Mouse (Mus musculus) forebrain, embryonic 11.5 days (tissue): ENCODE measurements around the gene Stfa2l1. TPM values are rescaled to one million over a fixed set of nuclear protein-coding genes. Genes with fewer than 3 reads are reported as not detected.
"Not testable (repeated sequence)": the region's sequence is repeated elsewhere in the genome, so short reads cannot be mapped to it uniquely, and the experiment has no call there.

Source experiments
- ATAC-seq: fragments of 200-750 bp; cut with Nextera tagmentation; replicated peaks from 2 replicates; pipeline ENCODE4 v1.8.0; 2017; ENCODE audit warnings: moderate TSS enrichment; ENCODE audit not compliant: low FRiP score
- DNase-seq: peaks from one replicate; pipeline ENCODE4 v3.0.0-alpha.2; 2017; ENCODE audit warnings: low spot score
- H3K27ac ChIP-seq: fragments of 300-500 bp; sonication (generic); 2 replicates; pipeline ENCODE4 v1.5.1; 2014; ENCODE audit warnings: low read depth, low read length
- H3K27me3 ChIP-seq: fragments of 300-500 bp; sonication (generic); 2 replicates; pipeline ENCODE4 v1.6.1; 2014; ENCODE audit warnings: mild to moderate bottlenecking, low read length, mixed read lengths; ENCODE audit not compliant: control insufficient read depth, insufficient read depth
- H3K36me3 ChIP-seq: fragments of 300-500 bp; sonication (generic); 2 replicates; pipeline ENCODE4 v1.6.1; 2014; ENCODE audit warnings: mild to moderate bottlenecking, low read length, moderate library complexity, mixed read lengths; ENCODE audit not compliant: control insufficient read depth, insufficient read depth
- H3K4me1 ChIP-seq: fragments of 300-500 bp; sonication (generic); replicated peaks from 2 replicates; pipeline ENCODE4 v1.6.1; 2014; ENCODE audit warnings: low read length, mixed read lengths; ENCODE audit not compliant: control insufficient read depth, insufficient read depth
- H3K4me2 ChIP-seq: fragments of 300-500 bp; sonication (generic); 2 replicates; pipeline ENCODE4 v1.6.1; 2014; ENCODE audit warnings: low read depth, mild to moderate bottlenecking, low read length, moderate library complexity, mixed read lengths; ENCODE audit not compliant: severe bottlenecking
- H3K4me3 ChIP-seq: fragments of 300-500 bp; sonication (generic); 2 replicates; pipeline ENCODE4 v1.5.1; 2014; ENCODE audit warnings: low read depth, low read length
- H3K9ac ChIP-seq: fragments of 300-500 bp; sonication (generic); 2 replicates; pipeline ENCODE4 v1.6.1; 2014; ENCODE audit warnings: low read length
- H3K9me3 ChIP-seq: fragments of 300-500 bp; sonication (generic); 2 replicates; pipeline ENCODE4 v1.6.1; 2016; ENCODE audit warnings: low read length, mixed read lengths; ENCODE audit not compliant: control insufficient read depth
- WGBS: fragments of 180-500 bp; shearing (Covaris S2); extraction: QIAGEN DNeasy Blood & Tissue Kit; methylation state at CpG from one replicate; pipeline ENCODE4 v1.1.7; 2014; 5-methylcytosine and 5-hydroxymethylcytosine counted together
- polyA plus RNA-seq: library from polyadenylated mRNA; unstranded; fragments of >200 nt; fragmentation: Nextera tagmentation; extraction: Ambion mirVana; gene quantifications from 2 replicates; pipeline ENCODE4 v1.2.1, GENCODE M21; 2014

Gene Stfa2l1
- polyA plus RNA-seq, 1 experiment from 2014 or later, result 0.90 TPM

DNA sequence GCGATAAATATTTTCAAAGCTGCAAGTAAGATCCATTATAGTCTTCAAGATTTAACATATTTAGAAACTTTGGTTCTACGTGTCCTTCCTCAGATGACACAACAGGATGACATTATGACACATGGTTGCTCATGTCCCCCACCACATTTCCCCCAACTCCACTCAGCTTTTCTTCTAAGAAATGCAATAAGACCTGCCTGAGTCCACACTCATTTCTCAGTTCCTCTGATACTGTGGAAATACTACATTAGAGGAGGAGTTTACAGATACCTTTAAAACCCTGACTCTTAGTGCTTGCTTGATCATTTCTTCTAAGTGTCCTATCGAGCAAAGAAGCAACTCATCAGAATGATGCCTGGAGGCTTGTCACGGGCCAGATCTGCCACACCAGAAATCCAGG, 27.3 kb downstream of the Stfa2l1 start, which contains the start of gene Gm5483:
Gene Gm5483 (plus strand): TSS at position 301 of the 400 bp plus-strand sequence.
- H3K36me3 ChIP-seq, H3K27me3 ChIP-seq, H3K4me2 ChIP-seq, H3K27ac ChIP-seq, H3K9me3 ChIP-seq, H3K4me3 ChIP-seq, H3K9ac ChIP-seq, ATAC-seq, DNase-seq, H3K4me1 ChIP-seq: not testable (repeated sequence)
- WGBS, result 89% methylated on average over 4 of the region's 4 CpGs

DNA sequence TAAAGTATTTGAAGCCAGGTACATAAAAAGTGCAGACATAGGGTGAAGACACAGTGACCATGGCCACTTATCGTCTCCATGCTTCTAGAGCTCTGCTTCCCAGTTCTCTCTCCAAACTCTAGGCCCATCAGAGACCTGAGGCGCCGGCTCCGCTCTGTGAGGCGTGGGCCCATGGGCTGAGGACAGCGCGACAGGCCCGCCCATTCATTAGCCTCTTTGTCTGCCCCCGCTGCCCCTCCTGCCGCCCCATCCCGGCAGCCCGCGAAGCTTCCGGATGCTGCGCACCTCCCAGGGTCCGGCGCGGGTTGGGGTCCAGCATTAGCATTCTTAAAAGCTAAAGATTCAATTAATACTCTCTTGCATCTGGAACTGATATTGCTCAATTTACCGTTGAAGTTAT, 42.6 kb downstream of the Stfa2l1 start:
- H3K9me3 ChIP-seq, result no peaks in the 10 kb centered on the region
- WGBS, result 55% methylated on average over 19 of the region's 19 CpGs
- H3K9ac ChIP-seq, result no peak overlapping the region
- no peaks in the 10 kb centered on the region for H3K27me3 ChIP-seq
- no peaks in the 10 kb centered on the region for H3K4me1 ChIP-seq
- H3K4me3 ChIP-seq, result no peak overlapping the region
- no peak for DNase-seq
- ATAC-seq, result no peak
- H3K36me3 ChIP-seq, result no peaks in the 10 kb centered on the region
- no peak overlapping the region for H3K27ac ChIP-seq
- H3K4me2 ChIP-seq, result no peak overlapping the region

DNA sequence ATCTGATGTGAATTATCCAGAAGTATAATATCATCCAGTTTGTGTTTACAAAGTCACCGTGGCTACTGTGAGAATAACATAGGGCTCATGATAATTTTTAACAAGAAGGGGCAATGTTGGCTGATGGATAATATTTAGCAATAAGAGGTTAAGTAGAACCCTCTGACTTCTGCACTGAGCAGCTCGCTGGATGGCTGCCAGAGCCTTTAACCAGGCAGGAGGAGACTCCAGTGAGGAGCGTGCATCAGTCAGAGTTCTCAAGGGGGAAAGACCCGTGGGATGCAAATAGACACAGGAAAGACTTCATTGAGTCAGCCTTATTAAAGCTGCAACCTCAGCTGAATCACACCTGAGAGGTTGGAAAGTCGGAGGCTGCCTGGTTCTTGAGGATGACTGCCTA, 47.2 kb downstream of the Stfa2l1 start:
- ATAC-seq (no peak), DNase-seq (no peak)
- H3K36me3 ChIP-seq, result no peaks in the 10 kb centered on the region
- WGBS, result 87% methylated on average over 5 of the region's 5 CpGs
- H3K27ac ChIP-seq, result no peak overlapping the region
- no peak overlapping the region for H3K4me3 ChIP-seq
- no peaks in the 10 kb centered on the region for H3K4me1 ChIP-seq
- no peak overlapping the region for H3K9ac ChIP-seq
- H3K27me3 ChIP-seq, result no peaks in the 10 kb centered on the region
- no peak overlapping the region for H3K4me2 ChIP-seq
- no peaks in the 10 kb centered on the region for H3K9me3 ChIP-seq

DNA sequence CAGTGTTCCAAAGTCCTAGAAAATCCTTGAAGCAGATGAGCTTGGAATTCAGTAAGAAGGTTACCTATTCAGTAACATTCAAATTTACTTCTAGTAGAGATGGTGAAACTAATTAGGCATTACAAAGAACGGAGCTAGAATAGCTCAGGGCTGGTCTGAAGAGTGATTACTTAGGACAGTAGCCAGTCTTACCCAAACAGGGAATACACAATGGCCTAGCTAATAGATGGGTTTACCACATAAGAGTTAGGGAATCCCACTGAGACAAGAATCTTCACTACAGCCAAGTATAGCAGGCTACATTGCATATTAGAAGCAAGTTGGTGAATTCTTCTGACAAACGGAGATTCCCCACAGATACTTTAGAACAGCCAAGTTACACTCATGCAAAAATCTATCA, 49.1 kb downstream of the Stfa2l1 start:
- not testable (repeated sequence) for H3K27me3 ChIP-seq, H3K4me1 ChIP-seq, DNase-seq, H3K27ac ChIP-seq, H3K4me3 ChIP-seq, H3K9me3 ChIP-seq, H3K36me3 ChIP-seq, H3K4me2 ChIP-seq, H3K9ac ChIP-seq, ATAC-seq
- WGBS, result 34% methylated on average over 2 of the region's 2 CpGs

DNA sequence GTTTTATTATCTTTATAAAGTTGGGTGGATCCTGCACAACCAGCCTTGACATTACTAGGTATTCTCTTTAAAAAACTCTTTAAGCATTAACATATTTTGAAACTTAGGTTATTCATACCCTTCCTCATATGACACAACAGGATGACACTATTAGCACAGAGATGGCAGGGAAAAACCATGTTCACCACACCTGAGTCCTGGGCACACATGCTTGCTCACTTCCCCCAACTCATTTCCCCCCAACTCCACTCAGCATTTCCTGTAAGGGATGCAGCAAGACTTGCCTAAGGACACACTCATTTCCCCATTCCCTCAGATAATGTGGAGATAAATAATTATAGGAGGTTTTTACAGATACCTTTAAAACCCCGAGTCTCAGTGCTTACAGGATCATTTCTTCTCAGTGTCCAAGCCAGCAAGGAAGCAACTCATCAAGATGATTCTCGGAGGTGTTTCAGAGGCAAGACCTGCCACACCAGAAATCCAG, 53.4 kb downstream of the Stfa2l1 start, which contains the start of gene Gm5416:
Gene Gm5416 (plus strand): TSS at position 437 of the 487 bp plus-strand sequence.
- H3K9ac ChIP-seq, result no peak within 1 kb of the TSS
- no peak for ATAC-seq
- no peak within 1 kb of the TSS for H3K27ac ChIP-seq
- H3K4me2 ChIP-seq, result no peak within 1 kb of the TSS
- H3K36me3 ChIP-seq, result no peaks in the 10 kb centered on the region
- H3K27me3 ChIP-seq, result no peaks in the 10 kb centered on the region
- no peak for DNase-seq
- no peak within 1 kb of the TSS for H3K4me3 ChIP-seq
- H3K9me3 ChIP-seq, result no peaks in the 10 kb centered on the region
- 85% methylated on average over 2 of the region's 2 CpGs for WGBS
- no peaks in the 10 kb centered on the region for H3K4me1 ChIP-seq

Other genes starting within 250 kb of the Stfa2l1 start
- gene Parp9, start 218.3 kb upstream of the Stfa2l1 start, polyA plus RNA-seq, result 3.9 and 4.2 TPM in 2 replicates
- gene Dtx3l, start 217.7 kb upstream of the Stfa2l1 start, polyA plus RNA-seq, result 5.7 and 6.2 TPM in 2 replicates
- gene Kpna1, start 178.1 kb upstream of the Stfa2l1 start, polyA plus RNA-seq, result 84.9 and 86.5 TPM in 2 replicates
- gene Wdr5b, start 115.6 kb upstream of the Stfa2l1 start, polyA plus RNA-seq, result 11.6 and 12.5 TPM in 2 replicates
- gene Fam162a, start 85.2 kb upstream of the Stfa2l1 start, polyA plus RNA-seq, result 307 and 308 TPM in 2 replicates
- gene Ccdc58, start 85.1 kb upstream of the Stfa2l1 start, polyA plus RNA-seq, result 86.6 and 93.6 TPM in 2 replicates
- not detected in 2 replicates for gene Csta1, start 25.6 kb upstream of the Stfa2l1 start, polyA plus RNA-seq
- gene Gm5483, start 27.4 kb downstream of the Stfa2l1 start, polyA plus RNA-seq, result 1.5 TPM in 1 of 2 replicates, not detected in the other
- gene Gm5416, start 53.6 kb downstream of the Stfa2l1 start, polyA plus RNA-seq, result not detected in 2 replicates
- gene 2010005H15Rik, start 64.7 kb downstream of the Stfa2l1 start, polyA plus RNA-seq, result not detected in 2 replicates
- 1.9 TPM in 1 of 2 replicates, not detected in the other for gene Stfa1, start 120.1 kb downstream of the Stfa2l1 start, polyA plus RNA-seq
- not detected in 2 replicates for gene BC117090, start 177.5 kb downstream of the Stfa2l1 start, polyA plus RNA-seq
- 1.3 and 1.7 TPM in 2 replicates for gene BC100530, start 210.9 kb downstream of the Stfa2l1 start, polyA plus RNA-seq